9 mouse cellular contexts compared by ENCODE assay signal in genomic region chr13:119283448-119283847, GRCm38 (mm10).
DNase-seq lines count a peak whose midpoint lies in the region; ATAC-seq lines count a peak whose summit lies in the region.
"Had no signal": no experiment of that assay in that cellular context is flagged by ENCODE, and none has a peak within 500 bp of the region (broad histone marks: within the 10 kb centered on the region; RNA-seq: fewer than 3 reads in every experiment).

No protein-coding gene starts in this region.

- 59% methylated on average over 6 of the region's 6 CpGs for WGBS in kidney, embryonic 15.5 days
- 52% methylated on average over 6 of the region's 6 CpGs for WGBS in limb, embryonic 12.5 days

- H3K4me2 ChIP-seq in kidney, embryonic 15.5 days: no peak overlapping the region
- no peak overlapping the region for H3K4me2 ChIP-seq in limb, embryonic 12.5 days

- ATAC-seq in kidney, embryonic 15.5 days (replicated peaks; ENCODE audit: low FRiP score): peak; percentile 58; the same call in 1 of the 2 replicates
- peak; percentile 68; the same call in 1 of the 2 replicates for ATAC-seq in limb, embryonic 12.5 days (ENCODE audit: insufficient number of reproducible peaks, insufficient read depth, low FRiP score, low TSS enrichment, low read depth)

- H3K4me3 ChIP-seq in kidney, embryonic 15.5 days (replicated peaks): no peak overlapping the region
- H3K4me3 ChIP-seq in limb, embryonic 12.5 days (replicated peaks): no peak overlapping the region
- H3K4me3 ChIP-seq: erythroblast, embryonic 14.5 days had no signal

- no peaks in the 10 kb centered on the region for H3K27me3 ChIP-seq in kidney, embryonic 15.5 days
- H3K27me3 ChIP-seq in limb, embryonic 12.5 days: no peaks in the 10 kb centered on the region

- DNase-seq in A20 (ENCODE audit: low read depth, low spot score) (peak; percentile 47), ZHBTc4 (ENCODE audit: low read depth, low spot score) (peak; percentile 71)
- peak; percentile 68 to 83 for DNase-seq in cerebellum, postnatal 25 days
- peak; percentile 76 for DNase-seq in gastrocnemius, postnatal 10 days
- peak; percentile 24 for DNase-seq in naive thymus-derived CD4-positive, alpha-beta T cell, adult 2 months (ENCODE audit: low read depth)
- DNase-seq in thymus, postnatal 25 days: peak; percentile 33

- H3K9ac ChIP-seq in kidney, embryonic 15.5 days: no peak overlapping the region
- H3K9ac ChIP-seq in limb, embryonic 12.5 days (replicated peaks): no peak overlapping the region

- no peak overlapping the region for H3K27ac ChIP-seq in kidney, embryonic 15.5 days
- H3K27ac ChIP-seq in limb, embryonic 12.5 days: no peak overlapping the region

- H3K4me1 ChIP-seq in kidney, embryonic 15.5 days: no peaks in the 10 kb centered on the region
- no peaks in the 10 kb centered on the region for H3K4me1 ChIP-seq in limb, embryonic 12.5 days (replicated peaks)

- H3K36me3 ChIP-seq in kidney, embryonic 15.5 days: no peaks in the 10 kb centered on the region
- H3K36me3 ChIP-seq in limb, embryonic 12.5 days: no peaks in the 10 kb centered on the region

- no peaks in the 10 kb centered on the region for H3K9me3 ChIP-seq in kidney, embryonic 15.5 days (replicated peaks)
- H3K9me3 ChIP-seq in limb, embryonic 12.5 days: no peaks in the 10 kb centered on the region

Comparison
In these comparisons a context has a peak if more than half of its experiments do, and no peak if none do; other contexts are left out.
1. DNase-seq: peak in every context shown above with its lines; median percentile 76 in gastrocnemius, postnatal 10 days; 76 in cerebellum, postnatal 25 days; 71 in ZHBTc4; 47 in A20; 33 in thymus, postnatal 25 days; 24 in naive thymus-derived CD4-positive, alpha-beta T cell, adult 2 months.